Mouse (Mus musculus): ENCODE measurements at regions not wholly inside any gene's neighbourhood (a gene's known extent, or its start where the extent isn't known, plus 50 kb on each side); places are given as distances from the start of the nearest gene placed in this dataset.

DNA sequence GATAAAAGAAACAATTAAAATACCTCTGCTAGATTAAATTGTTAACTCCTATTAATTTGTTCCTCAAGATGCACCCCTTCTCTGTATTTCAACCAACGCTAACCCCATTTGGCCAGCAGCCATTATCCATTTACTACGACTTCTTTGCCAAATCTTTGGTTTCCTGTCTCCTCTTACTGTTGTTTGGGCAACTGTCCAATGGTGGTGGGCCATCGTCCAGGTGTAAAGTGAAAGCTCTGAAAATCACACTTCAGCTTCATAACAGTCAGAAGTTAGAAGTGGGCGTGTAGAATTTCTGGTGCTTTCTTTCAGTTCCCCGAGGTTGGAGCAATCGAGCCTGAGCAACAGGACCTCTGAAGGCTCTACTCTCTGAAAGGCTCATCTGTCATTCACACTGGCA lies 66.8 kb upstream of the Zbtb20 start:
- DNase-seq (ENCODE audit: low read depth, low spot score) = no peak

DNA sequence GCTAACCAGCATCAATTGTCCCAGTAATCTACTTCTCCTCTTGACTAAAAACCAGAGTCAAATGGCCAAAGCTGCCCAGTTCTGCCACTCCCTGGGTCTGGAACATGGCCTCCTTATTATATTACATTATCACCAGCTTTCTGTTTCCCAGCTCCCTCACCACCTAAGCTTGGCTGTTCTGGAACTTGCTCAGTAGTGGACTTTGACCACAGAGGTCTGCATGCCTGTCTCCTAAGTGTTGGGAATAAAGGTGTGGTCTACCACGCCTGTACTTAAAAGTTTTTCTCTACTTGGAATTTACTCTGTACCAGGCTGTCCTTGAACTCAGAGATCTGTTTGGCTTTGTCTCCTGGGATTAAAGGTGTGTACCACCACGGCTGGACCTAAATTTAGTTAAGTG lies 68.1 kb upstream of the Zbtb20 start:
- DNase-seq (ENCODE audit: low read depth, low spot score) = no peak

DNA sequence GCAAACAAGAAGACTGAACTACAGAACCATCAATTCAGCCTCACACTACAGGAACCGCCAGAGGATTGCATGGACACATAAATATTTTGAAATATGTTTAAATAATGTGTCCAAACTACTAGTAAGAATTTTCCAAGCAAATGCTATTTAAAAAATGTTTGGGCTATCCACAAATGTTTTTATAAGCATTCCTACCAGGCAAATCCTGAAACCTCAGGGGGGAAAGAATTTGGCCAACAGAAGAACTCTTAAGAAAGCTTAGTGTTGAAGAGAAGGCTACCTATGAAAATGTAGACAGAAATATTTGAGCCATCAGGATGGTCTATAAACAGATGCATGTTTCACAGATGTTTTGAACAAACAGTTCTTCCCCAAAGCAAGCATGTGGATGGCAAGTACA lies 72.1 kb upstream of the Zbtb20 start:
- DNase-seq (ENCODE audit: low read depth, low spot score) = no peak

DNA sequence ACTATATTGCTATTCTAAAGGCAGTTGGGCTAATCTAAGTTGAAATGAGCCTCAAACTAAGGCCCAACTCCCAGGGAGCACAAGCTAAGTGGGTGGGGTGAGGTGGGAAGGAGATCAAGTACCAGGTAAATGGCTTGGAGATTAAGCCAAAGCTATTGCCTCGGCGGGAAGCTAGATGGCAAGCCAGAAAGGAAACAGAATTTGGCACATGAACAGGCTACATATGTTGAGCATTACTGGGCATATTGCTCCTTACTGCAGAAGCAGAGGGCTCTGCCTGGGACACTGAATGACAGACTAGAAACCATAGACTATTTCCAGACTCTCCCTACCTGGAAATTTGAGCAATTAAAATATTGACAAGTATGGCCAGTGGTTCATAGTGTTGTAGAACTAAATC lies 83.1 kb upstream of the Zbtb20 start:
- DNase-seq (ENCODE audit: low read depth, low spot score) = no peak

DNA sequence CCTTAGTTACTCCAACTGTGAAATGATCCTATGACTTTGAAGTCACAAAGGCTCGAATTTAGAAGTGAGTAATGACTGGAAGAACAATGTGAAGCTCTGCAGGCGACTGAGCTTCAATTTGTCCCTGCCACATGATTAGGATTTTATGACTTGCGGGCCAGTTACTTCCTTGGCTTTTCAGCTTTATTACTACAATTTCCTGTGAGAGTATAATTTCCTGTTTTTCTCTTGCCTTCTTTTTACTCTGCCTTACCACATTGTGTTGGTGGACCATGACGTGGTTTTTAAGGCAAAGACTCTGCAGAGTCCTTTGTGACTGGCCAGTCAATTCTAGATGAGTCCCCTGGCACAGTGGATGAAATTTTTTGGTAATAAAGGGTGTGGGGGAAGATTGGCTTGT lies 91.0 kb upstream of the Zbtb20 start:
- no peak for DNase-seq (ENCODE audit: low read depth, low spot score)

DNA sequence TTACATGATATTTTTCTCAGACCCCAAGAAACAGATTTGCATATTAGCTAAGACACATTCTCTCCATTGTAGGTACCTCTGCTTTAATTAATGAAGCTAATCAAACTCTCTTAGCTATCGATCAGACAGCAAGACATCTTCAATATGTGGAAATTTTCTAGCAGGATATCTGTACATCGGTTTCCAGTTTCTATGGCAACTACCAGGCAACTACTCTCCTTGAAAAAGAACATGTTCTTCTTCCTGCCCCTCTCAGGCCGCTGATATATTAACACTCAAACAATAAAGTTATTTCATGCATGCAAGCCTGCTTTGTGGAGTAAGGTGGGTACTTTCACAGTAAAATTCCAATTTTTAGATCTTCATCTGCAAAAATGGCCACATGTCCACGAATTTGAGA lies 91.7 kb upstream of the Zbtb20 start:
- no peak for DNase-seq (ENCODE audit: low read depth, low spot score)

DNA sequence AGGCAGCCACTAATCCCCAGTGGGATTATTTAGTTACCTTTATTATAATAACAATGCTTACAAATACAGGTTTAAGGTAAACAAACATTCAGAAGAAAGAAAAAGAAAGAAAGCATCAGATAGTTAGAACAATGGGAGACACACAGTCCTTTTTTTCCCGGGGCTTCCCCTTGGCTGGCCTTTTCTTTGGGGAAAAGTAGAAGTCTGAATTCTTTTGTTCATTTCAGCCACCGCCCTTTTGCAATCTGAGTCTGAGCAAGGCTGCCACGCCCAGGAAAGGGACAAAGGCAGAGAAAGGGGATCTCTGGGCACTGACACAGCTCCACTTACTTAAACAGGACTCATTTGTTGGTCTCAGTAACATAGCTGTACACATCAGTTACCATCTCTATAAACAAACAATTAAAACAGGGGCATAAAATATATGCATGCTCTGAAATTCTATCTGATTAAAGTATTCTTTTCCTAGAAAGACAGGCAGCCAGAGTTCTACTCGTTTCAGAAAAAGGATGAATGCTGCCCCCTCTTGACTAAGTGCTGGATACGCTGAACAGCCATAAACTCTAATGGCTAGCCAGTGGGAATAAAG lies 93.5 kb upstream of the Zbtb20 start:
- no peak for DNase-seq (ENCODE audit: low read depth, low spot score)

DNA sequence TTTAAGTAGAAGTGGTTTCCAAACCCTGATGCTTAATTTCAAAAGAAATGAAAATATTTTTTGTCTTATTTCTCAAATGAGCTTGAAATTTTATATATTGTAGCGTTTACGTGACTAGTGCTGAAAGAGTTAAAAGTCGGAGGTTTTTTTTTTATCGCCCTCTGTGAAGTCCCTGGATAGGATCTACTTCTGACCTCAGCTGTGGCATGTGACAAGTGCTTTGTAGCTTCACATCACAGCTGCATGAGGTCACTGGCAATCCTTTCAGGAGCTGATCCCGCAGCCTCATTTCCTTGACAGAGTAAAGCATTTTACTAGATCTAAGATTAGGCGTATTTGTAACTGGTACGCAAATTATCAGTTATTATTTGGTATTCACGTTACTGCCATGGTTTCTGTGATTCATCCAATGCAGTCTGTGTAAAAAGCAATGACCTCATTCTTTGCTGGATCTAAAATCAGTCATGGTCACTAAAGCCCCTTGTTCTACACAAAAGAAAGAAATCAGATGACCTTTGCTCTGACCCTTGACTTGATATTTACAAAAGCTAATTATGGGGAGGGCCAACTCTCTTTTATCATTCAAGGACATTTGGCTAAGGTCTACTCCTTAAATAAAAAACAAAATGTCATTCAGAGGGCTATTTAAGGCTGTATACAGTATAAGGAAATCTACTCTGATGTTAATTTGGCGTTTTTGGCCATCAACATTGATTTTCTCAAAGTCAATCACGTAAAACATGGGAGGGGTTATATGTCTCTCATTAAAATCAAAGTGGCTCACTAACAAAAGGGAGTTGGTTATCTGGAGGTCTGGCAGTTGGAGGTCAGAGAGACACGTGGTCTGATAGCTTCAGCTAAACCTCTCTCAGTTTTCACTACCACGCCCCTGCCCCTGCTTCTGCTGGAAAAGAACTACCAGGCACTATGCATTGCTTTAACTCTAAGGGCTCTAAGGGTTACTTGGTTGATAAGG lies 94.3 kb upstream of the Zbtb20 start:
- DNase-seq (ENCODE audit: low read depth, low spot score) = no peak

DNA sequence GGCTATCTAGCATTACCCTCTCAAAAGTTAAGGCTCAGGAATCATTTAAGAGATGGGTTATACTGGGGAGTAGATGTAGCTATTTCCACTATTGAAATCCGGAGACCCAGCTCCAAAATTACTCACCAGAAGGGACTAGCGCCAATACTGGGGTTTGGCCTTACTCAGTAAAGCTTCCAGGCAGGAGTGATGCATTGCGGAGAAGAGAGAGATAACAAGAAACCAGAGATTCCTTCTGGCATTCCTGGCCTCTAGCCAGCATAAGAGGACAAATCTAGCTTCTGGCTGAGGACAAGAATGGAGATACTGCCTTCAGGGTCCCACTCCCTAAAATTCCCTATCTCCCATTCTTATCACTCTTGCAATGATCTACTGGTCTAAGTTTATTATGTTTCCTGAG lies 95.7 kb upstream of the Zbtb20 start:
- DNase-seq (ENCODE audit: low read depth, low spot score) = no peak

DNA sequence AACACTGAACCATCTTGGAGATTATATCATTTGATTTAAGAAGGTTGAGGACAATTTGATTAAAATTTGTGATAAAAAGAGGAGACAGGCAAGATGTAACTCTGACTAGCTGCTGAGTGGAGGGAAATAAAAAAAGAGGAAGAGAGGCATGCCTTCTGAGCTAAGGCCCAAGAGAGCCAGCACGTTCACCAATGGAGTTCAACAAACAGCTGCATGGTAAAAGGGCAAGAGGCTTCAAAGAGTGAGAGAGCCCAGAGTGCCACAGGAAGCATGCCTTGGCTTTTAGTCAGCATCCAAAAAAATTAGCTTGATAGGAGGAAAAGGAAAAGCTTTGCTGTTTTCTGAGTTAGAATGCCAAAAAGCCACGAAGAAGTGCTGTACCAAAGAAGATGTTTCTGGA lies 103.0 kb upstream of the Zbtb20 start:
- no peak for DNase-seq (ENCODE audit: low read depth, low spot score)

DNA sequence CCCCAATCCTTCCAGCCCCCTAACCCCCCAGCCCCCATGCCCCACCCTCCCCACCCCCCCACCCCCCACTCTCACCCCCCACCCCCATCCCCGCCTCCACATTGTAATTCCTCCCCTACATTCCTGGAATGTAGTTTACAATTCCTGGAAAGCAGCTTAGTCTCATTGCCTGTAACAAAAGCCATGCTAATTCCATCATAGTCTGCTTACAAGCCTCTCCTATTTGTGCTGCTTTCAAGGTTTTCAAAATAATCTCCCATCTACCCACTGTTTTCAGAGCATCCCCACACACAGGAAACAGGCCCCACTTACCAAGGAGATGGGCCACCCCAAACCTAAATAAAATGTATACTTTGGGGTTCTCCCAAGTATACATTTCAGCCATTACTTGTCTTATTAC lies 105.5 kb upstream of the Zbtb20 start:
- DNase-seq (ENCODE audit: low read depth, low spot score) = no peak

DNA sequence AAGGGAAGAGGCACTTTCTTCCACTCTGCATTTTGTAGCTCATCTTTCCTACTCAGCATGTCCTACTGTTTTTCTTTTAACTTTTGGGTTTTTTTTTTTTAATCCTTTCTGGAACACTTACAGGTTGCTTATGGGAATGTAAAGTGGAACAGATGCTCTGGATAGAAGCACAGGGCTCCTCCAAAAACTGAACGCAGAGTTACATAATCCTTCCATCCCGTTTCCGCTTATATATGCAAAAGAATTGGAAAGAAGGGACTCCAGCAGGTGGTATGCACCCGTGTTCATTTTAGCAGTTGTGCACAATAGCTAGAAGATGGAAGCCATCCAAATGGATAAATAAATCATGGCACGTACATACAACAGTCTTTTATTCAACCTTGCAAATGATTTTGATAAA lies 127.0 kb upstream of the Zbtb20 start:
- DNase-seq (ENCODE audit: low read depth, low spot score) = no peak

DNA sequence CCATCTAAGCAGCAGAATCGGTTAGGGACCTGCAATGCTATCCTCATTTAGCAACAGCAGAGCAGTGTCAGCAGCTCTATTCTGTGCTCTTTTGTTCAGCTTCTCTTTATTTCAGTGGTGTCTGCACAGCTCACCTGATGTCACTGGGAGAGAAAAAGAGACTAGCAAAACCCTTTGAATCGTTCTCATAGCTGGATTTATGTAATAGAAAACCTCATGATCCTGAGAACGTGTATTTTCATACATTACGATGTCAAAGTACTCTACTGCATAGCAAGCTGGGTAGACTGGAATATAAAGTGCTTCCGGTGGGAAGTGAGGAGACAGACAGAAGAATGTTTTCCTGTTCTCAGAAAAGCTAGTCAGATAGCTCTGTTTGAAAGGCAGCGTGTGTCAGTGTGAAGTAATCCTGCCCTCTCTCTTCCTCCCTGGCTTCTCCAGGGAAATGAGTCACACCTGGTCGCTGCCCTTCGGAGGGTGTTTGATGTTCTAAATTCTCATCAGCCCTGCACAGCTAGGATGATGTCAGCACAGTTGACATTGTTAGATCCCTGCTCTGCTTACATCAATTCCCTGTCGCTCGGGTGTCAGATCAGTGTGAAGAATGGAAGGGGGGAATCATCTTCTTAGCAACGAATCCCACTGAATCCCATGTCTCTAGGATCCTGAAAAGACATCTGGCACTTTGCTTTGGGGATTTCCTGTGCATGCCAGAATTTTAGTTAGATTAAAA lies 129.6 kb upstream of the Zbtb20 start:
- DNase-seq (ENCODE audit: low read depth, low spot score) = no peak

DNA sequence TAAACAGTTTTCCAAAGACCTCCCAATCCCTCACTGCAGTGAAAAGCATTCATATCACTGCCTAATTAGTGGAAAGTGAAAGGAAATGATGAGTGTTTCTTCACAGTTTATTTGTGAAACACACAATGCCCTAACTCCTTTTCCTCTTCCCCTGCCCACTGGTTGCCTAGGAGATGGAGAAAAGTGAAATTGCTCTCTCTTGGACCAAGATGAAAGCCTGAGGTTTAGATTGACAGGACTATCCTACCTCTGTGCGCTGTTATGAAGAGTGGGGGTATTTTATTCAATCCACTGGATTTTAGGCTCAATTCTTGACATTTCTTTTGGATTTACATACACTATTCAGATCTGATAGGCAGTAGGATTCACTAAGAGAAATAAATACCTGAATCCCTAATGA lies 132.1 kb upstream of the Zbtb20 start:
- DNase-seq (ENCODE audit: low read depth, low spot score) = no peak

DNA sequence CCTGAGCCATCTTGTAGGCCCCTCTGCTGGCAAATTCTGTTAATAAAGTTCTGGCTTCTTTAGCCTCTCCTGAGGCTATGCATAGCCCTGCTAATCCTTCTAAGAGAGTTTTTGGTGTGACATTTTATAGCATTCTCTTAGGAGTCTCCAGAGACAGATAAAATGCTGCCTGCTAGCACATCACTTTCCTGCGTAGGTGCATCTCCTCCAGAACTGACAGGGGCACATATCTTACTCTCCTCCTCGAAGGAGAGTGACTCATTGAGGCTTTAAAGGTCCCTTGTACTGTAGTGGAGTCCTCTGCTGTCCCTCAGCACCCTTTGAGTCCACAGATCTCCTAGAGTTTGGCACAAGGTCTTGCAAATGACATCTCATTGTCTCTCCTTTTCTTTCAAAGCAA lies 132.6 kb upstream of the Zbtb20 start:
- DNase-seq (ENCODE audit: low read depth, low spot score) = no peak

DNA sequence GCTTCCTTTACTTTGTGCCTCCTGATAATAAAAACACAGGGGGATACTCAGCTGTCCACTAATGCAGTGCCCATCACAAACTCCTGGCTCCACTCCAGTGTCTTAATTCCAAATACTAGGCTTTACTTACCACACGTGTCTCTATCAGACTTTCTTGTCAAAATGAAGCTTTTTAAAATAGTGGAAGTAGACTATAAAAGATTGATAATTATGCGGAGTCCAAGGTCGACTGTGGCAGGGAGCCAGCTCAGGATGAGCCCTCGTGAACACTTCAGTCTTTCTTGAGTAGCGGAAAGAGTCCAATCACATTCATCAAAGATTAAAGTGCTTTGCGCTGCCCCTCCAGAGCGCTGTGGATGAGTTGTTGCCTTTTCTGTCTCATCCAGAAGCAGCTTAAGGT lies 147.9 kb upstream of the Zbtb20 start:
- no peak for DNase-seq (ENCODE audit: low read depth, low spot score)

DNA sequence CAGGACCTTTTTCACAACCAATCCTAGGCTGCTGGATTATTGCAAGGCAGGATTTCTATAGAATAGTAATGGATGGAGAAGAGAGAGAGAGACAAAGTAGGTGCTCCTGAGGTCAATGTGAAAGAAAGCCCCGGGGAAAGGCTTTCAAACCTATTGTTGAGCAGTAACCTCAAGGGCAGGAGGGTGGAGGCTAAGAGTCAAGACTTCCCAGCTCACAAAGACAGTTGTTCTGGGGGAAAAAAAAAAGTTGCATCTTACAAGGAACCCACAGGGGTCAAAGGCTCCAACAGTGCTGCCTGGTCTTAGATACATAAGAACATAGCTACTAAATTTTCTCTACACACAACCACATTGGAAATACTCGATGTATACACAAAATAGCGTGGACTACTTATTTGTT lies 155.8 kb upstream of the Zbtb20 start:
- no peak for DNase-seq (ENCODE audit: low read depth, low spot score)

DNA sequence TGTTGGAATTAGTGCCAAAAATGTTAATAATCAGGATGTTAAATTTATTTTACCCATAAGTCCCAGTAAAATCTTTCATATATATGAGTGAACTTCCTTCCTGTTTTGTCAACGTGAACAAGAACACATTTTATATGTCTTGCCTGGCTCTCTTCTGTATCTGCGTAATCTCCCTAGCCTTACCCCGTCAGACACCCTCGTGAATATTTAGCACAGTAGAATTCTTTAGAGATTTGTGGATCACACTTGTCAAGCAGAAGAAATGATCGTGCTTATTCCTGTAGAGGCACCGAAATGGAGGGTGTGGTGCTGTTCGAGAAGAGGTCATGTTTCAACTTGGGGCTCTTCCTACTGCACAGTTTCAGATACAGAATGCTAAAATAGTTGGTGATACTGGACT lies 157.2 kb upstream of the Zbtb20 start:
- no peak for DNase-seq (ENCODE audit: low read depth, low spot score)

DNA sequence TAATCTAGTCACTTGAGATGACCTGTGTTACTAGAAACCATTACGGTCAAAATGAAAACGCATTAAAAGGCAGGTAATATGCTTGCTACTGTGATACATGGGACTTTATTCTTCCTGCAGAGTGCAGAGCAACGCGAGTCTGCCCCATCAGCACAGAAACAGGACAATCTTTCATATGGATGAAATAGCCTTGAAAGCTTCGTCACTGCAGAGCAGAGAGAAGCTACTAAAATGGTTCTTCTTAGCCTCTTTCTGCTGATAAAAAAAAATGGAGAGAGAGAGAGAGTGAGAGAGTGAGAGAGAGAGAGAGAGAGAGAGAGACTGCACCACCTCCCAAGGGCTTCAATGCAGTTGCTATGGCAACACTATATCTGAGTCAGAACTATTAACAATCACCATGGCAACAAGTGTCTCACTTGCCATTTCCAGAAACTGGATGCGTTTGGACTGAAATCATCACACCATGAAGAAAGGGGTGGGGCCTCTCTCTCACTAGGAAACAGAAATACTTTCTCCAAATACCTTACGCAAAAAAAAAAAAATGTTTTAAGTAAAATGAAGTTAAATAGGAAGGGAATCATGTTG lies 157.8 kb upstream of the Zbtb20 start:
- no peak for DNase-seq (ENCODE audit: low read depth, low spot score)

DNA sequence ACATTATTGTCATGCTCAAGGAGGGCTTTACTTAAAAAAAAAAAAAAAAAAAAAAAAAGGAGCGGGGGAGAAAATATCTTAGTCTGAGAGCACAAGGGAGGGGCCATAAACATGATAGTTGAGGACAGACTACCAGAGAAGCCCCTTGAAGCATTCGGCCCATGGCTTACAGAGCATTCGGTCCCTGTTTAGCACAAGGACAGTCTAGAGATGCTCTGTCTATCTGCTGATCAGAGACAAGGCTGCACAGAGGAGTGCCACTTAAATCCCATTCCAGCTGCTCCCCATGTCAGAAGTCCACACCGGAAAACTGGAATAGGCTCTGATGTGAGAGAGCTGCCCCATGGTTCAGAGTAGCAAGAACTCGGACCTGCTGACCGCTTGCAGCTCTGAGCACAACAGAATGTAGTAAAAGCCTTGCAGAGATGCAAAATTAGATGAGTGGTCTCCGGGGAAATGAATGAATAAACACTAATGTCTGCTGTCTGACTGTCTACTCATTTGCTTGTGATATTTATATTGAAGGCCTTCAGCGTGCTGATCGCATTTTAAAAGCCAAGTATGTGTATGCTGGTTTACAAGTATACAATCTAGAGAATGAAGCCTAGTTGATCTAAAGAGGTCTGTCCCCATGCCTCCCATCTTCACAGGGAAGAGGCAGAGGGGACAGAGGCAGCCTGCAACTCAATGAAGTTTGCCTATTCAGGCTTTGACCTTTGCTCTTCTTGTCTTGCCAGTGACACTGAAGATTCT lies 158.4 kb upstream of the Zbtb20 start:
- no peak for DNase-seq (ENCODE audit: low read depth, low spot score)

DNA sequence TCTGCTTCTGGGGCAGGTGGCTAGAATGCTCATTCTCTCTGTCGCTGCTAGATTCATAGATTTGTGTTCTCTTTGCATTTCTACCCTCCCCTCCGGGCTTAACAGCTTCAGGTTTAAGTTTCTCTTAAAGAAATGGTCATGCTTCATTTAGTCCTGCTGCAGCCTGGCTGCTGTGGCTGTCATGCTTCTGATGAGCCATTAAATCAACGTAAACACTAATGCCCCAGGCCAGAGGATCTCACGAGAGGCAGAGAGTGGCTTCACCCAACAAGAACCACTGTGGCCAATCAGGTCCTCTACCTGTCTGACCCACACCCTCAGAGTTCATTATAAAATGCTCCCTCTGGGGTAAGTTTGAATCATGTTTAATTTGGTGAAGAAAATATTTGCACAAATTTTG lies 173.0 kb upstream of the Zbtb20 start:
- DNase-seq (ENCODE audit: low read depth, low spot score) = no peak

DNA sequence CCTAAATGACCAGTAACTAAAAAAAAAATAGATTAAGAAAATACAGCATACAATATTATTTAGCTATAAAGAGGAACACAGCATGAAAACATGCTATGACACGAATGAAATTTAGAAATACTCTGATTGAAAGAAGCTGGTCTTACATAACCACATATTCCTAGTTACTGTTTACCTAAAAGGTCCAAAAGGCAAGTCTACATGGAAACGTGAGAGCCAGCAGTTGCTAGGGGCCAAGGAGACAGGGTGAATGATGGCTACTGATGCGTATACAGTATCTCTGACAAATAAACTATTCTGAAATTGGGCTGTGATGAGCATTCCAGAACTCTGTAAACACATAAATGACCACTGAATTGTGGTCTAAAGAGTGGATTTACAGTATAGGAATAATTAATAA lies 194.5 kb upstream of the Zbtb20 start:
- DNase-seq (ENCODE audit: low read depth, low spot score) = no peak
